ENCODE assay signal across 9 mouse cellular contexts in the genomic region with DNA sequence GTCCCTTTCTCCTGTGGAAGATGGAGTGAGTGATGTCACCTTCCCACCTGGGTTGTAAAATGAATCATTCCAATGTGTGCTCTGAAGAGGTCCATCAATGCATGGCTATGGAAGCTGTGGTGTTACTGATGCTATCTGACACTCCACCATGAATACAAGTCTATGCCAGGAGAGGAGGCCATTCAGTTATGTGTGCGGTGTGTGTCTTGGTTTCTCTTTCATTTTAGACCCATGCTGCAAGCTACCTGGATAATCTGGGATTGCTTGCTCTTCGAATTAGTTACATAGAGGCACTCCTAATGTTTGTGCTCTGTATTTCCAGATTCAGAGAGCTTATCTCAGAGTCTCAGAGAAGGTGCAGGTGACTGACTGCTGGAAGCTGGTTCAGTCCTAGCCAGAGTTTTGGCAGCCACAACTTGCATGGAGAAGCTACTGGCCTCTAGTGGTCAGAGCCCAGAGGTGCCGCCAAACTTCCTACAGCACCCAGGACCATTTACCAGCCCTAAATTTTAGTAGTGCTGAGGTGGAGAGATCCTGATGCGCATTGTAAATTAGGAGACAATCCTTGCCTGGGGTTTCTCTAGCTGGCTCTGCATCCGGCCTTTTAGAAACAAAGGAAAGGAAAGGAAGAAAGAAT.
DNase-seq lines count a peak whose midpoint lies in the region; ATAC-seq lines count a peak whose summit lies in the region.
"Had no signal": no experiment of that assay in that cellular context is flagged by ENCODE, and none has a peak within 500 bp of the region (broad histone marks: within the 10 kb centered on the region; RNA-seq: fewer than 3 reads in every experiment).

No protein-coding gene starts in this region.

- 35% methylated on average over 5 of the region's 5 CpGs for WGBS in embryonic facial prominence, embryonic 10.5 days

- H3K36me3 ChIP-seq in embryonic facial prominence, embryonic 10.5 days (replicated peaks), result no peaks in the 10 kb centered on the region
- H3K36me3 ChIP-seq: limb, embryonic 15.5 days had no signal

- H3K4me3 ChIP-seq in embryonic facial prominence, embryonic 10.5 days, result no peak overlapping the region
- H3K4me3 ChIP-seq: limb, embryonic 15.5 days had no signal

- DNase-seq in cerebellum, adult 11-12 months, result no peak
- DNase-seq in adipocyte (ENCODE audit: low spot score), result peak; percentile 84
- DNase-seq in embryonic facial prominence, embryonic 10.5 days (ENCODE audit: low spot score), result peak; percentile 53
- peak; percentile 66 to 78 for DNase-seq in heart, postnatal 14 days
- peak; percentile 61 to 70 for DNase-seq in layer of hippocampus, postnatal 10 days (ENCODE audit: low spot score in 2 of 2)
- peak; percentile 53 for DNase-seq in right cerebral cortex, postnatal 4 days

- H3K4me1 ChIP-seq in embryonic facial prominence, embryonic 10.5 days, result peaks cover 6% of the 10 kb centered on the region; the same call in 1 of the 2 replicates

- H3K27me3 ChIP-seq in embryonic facial prominence, embryonic 10.5 days (replicated peaks; ENCODE audit: low read depth, poor library complexity, severe bottlenecking), result no peaks in the 10 kb centered on the region
- H3K27me3 ChIP-seq: limb, embryonic 15.5 days had no signal

- no peak overlapping the region for H3K27ac ChIP-seq in embryonic facial prominence, embryonic 10.5 days (replicated peaks)
- H3K27ac ChIP-seq: limb, embryonic 15.5 days had no signal

- intact Hi-C loops in heart, postnatal 14 days (cut with DNase I), result loop anchor here (1.0 to 2.0 kb wide), 2 partner anchors 86 to 95 kb away; no protein-coding TSS in a partner anchor

- no peaks in the 10 kb centered on the region for H3K9me3 ChIP-seq in embryonic facial prominence, embryonic 10.5 days
- H3K9me3 ChIP-seq: limb, embryonic 15.5 days had no signal

- ATAC-seq in cerebellum, adult (ENCODE audit: insufficient number of reproducible peaks, low FRiP score, low TSS enrichment), result peak; percentile 74
- peak; percentile 94 for ATAC-seq in megakaryocyte, adult 5-6 weeks (ENCODE audit: poor library complexity, severe bottlenecking)
